Mouse (Mus musculus) kidney, embryonic 16.5 days (tissue): ENCODE results near the gene Naa20. TPM values are rescaled to one million over a fixed set of nuclear protein-coding genes. Genes with fewer than 3 reads are reported as not detected.

ENCODE experiments used
- microRNA-seq: library from miRNA; unstranded; fragments of <30 nt; microRNA quantifications from one replicate; pipeline ENCODE4, GENCODE M21; 2016
- polyA plus RNA-seq: library from polyadenylated mRNA; unstranded; fragments of >200 nt; fragmentation: Nextera tagmentation; extraction: Ambion mirVana; gene quantifications from 2 replicates; pipeline ENCODE4 v1.2.1, GENCODE M21; 2015

The Naa20 gene
- polyA plus RNA-seq, 1 experiment from 2014 or later: 177 TPM

Small RNA genes within 50 kb of the gene (microRNA-seq; reads per million reads assigned to microRNA genes)
- gene Gm25026: not detected

Other genes starting within 250 kb of the Naa20 start
- 32.5 and 37.7 TPM in 2 replicates for gene Rin2, start 226.9 kb upstream of the Naa20 start, polyA plus RNA-seq
- 0.67 and 2.2 TPM in 2 replicates for gene Cfap61, start 32.7 kb downstream of the Naa20 start, polyA plus RNA-seq
- gene Crnkl1, start 32.9 kb downstream of the Naa20 start, polyA plus RNA-seq: 27.6 and 29.7 TPM in 2 replicates